Mouse (Mus musculus): ENCODE measurements around the gene Tbc1d14.

Tbc1d14 gene

GRCm38 (mm10) chr5:36464709-36465661, 128.1 kb downstream of the Tbc1d14 start, which contains the start of gene Grpel1:
TSS of gene Grpel1 (plus strand) at chr5:36464998.
- peak; percentile 95 for DNase-seq (ENCODE audit: extremely low read depth, insufficient read length, low spot score)

DNA sequence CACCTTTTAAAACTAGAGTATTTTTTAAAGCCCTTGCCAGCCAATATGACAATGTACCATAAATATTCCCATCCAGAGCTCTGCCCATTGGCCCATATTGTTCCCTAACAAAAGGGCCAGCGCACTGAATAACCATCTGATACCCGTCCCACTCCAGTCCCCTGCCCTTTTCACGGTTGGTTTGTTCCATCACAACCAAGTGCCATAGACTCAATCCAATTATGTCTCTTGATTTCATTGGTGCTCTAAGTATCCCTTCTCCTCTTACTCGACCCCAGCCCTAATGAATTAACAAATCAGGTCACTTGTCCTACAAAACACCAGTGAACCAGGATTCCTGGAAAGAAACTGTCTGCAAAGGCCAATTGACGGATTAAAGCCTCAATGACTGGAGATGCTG, 129.7 kb downstream of the Tbc1d14 start:
- DNase-seq (ENCODE audit: extremely low read depth, insufficient read length, low spot score), result no peak

DNA sequence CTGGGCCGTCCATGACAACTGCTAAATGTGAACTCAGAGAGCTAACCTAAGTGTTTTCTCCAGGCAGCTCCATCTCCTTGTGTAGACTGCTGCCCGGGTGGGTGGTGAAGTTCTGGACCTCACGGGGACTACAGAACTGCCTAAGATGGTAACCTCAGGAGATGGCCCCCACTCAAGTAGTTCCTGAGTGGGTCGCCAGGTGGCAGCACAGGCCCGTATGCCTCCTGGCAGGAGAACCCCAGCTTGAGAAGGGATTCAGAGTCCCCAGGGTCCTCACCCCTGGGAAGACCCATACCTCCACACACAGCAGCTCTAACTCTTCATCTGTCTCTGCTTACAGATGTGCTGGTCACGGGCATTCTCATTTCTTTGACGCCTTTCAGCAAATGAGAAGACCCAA, 130.3 kb downstream of the Tbc1d14 start:
- DNase-seq (ENCODE audit: extremely low read depth, insufficient read length, low spot score), result peak; percentile 59

DNA sequence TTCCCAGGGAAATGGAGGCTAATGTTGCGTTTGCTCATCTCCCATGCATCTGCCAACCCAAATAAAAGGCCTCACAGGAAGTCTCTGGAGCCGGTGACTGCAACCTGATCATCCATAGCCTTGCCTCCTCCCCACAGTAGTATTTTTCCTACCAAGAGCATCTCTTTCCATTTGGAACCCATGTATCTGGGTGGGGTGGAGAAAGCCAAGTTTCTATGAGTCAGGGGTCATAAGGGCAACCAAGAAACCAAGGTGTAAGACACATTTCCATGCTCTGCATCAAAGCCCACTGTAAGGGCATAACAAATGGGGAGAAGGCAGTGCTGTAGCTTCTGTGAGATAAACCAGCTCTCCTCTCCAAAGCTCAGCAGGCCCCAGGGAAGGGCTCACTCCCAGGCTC, 131.8 kb downstream of the Tbc1d14 start:
- DNase-seq (ENCODE audit: extremely low read depth, insufficient read length, low spot score), result peak; percentile 66

DNA sequence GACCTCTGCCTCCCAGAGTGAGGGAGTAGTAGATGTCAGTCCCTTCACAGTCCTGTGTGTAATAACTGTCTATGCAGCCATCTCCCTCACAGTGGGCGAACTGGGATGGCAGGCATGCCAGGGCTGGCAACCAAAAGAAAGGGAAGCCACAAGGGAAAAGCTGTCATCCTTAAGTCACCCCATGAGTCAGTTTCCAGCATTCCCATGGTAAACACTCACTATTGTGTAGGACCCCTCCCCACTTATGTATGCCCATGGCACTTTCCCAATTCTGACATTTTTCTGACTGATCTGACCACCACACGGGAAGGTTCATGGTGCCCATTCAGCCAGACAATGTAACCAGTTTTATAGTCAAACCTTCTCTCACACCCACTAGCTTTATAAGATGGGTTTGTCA, 132.4 kb downstream of the Tbc1d14 start:
- DNase-seq (ENCODE audit: extremely low read depth, insufficient read length, low spot score), result peak; percentile 51

DNA sequence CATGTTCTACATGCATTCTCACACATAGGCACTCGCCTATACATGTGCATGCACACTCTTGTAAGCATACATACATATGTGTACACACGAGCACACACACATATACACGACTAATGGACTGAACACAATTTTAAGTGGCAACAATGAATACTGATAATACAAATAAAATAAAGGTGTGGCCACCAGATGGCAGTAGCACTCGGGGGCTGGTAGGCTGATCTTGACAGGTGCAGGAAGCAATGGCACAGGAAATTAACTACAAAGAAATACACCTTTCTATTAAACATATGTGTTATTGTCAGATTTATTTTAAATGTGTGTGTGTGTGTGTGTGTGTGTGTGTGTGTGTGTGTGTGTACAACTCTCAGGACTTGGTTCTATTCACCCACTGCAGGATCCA, 134.2 kb downstream of the Tbc1d14 start:
- no peak for DNase-seq (ENCODE audit: extremely low read depth, insufficient read length, low spot score)

DNA sequence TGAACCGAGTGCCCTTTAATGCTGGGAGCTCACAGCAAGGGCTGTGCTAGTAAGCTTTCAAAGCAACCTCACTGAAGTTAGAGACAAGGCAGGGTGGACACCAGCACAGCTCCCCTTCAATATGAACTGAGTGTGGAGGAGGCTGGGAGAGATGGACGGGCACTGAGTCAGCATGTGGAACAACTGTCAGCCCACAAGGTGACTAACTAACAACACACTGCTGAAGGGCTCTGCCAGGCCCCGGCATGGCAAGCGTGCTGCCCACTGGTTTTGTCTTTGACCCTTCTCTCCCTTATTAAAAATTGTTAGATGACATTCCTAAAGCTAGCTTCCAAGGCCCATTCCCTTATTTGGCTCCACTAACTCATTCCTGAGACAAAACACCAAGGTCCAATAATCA, 135.4 kb downstream of the Tbc1d14 start:
- DNase-seq (ENCODE audit: extremely low read depth, insufficient read length, low spot score), result peak; percentile 50

- no peak for DNase-seq (ENCODE audit: extremely low read depth, insufficient read length, low spot score)
Measured at GRCm38 (mm10) chr5:36452821-36453220, 140.3 kb downstream of the Tbc1d14 start.

- no peak for DNase-seq (ENCODE audit: extremely low read depth, insufficient read length, low spot score)
Measured at GRCm38 (mm10) chr5:36451872-36452389, 141.1 kb downstream of the Tbc1d14 start.

DNA sequence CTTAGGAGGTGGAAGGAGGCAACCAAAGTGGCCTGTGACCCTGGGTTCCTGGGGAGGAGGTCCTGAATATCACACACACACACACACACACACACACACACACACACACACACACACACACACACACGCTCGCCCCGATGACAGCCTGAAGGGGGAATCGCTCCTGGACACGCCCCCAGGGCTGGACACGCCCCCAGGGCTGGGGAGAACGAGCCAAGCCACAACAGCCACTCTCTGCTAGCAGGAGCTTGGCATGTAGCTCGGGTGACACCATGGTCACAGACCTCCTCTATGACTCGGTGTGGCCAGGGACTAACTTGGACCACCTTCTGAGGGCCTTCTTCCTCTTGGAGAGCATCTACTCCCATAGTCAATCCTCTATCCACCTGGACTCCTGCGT, 142.0 kb downstream of the Tbc1d14 start:
- peak; percentile 30 for DNase-seq (ENCODE audit: extremely low read depth, insufficient read length, low spot score)

DNA sequence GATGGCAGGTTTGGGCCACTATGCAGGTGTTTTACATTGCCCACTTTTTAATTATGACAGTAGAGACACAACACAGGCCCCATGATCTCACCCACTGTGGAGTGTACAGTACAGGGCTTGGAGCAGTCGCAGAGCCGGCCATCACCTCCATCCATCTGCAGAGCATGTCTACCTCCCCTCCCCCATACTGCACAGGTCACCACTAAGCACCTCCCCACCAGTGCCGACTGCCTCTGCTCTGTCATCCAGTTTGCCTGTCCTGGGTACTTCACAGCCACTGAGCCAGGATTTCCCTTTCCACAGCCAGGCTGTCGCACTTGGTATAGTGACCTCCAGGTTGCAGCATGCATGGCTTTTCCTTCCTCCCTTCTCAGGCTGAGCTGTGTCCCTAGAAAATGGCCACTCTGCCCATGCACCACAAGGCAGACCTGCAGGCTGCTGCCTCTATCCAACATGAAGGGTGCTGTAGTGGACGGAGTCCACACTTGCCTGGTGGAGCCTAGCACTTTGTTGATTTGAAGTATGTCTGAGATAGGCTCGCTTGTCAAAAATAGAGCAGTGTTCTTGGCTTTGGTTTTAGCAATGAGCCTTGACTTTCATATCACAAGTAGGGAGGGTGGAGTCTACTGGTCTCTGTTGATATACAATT, 143.2 kb downstream of the Tbc1d14 start:
- no peak for DNase-seq (ENCODE audit: extremely low read depth, insufficient read length, low spot score)

DNA sequence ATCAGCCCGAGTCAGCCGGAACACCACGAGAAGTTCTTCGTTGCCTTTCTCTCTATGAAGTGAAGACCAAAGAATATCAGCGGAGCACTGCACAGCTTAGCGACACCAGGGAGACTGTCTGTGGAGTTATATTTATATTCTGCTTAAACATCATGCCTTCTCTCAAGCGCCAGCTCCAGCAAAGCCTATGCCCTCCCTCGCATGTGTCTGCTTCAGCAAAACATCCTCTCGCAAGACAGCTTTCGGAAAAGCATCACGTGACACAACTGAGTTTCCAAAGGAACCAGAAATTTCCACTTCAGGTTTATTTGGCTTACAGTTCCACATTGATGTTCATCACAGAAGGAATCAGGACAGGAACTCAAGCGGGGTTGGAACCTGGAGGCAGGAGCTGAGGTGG, 145.2 kb downstream of the Tbc1d14 start:
- no peak for DNase-seq (ENCODE audit: extremely low read depth, insufficient read length, low spot score)

DNA sequence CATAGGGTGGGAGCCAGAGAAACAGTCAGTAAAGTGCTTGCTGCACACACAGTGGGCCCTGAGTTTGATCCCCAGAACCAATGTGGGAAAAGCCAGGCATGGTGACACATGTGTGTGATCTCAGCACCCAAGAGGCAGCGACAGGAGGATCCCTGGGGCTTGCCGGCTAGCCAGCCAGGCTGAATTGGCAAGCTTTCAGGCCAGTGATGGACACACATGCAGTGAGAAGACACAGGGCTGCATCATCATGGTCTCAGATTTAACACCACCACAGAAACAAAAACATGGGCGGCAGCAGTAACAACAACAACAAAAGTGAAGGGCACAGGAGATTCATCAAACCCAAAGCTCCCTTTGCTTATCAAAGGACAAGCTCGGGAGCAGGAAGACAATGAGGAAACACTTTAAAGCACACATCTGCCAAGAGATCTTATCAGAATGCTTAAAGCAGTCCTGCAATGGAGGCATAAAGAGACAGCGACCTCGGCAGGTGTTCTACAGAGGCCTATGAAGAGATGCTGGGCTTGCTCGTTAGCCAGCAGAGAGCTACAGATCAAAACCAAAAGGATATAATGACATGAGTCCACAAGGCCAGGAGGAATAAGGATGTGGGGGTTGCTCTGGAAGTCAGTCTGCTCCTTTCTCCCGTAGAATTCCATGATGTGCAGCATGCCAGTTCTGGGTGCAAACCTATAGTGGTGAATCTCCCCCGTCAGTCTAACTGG, 146.7 kb downstream of the Tbc1d14 start:
- no peak for DNase-seq (ENCODE audit: extremely low read depth, insufficient read length, low spot score)

GRCm38 (mm10) chr5:36445028-36445427, 148.0 kb downstream of the Tbc1d14 start:
- no peak for DNase-seq (ENCODE audit: extremely low read depth, insufficient read length, low spot score)

DNA sequence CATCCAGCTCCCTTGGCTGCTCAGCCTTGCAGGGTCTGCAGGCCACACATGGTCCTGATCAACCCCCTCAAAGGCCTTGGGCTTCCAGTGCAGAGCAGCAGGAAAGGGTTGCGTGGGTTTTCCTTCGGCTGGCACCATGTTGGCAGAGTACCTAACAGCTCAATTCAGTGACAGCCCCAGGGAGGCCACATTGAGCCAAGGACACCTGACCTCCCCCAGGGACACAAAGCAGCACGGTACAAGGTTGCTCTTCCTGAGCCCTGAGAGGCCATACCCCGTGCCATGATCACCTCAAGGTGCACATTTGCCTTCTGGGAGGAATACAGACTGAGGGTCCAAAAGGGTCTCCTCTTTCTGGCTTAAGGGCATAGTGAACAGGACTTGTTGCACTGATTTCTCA, 148.5 kb downstream of the Tbc1d14 start:
- no peak for DNase-seq (ENCODE audit: extremely low read depth, insufficient read length, low spot score)

GRCm38 (mm10) chr5:36440741-36441140, 152.3 kb downstream of the Tbc1d14 start:
- peak; percentile 28 for DNase-seq (ENCODE audit: extremely low read depth, insufficient read length, low spot score)
